Mouse (Mus musculus) right cerebral cortex, postnatal 4 days (tissue): ENCODE measurements around the gene Tmem108.

ENCODE experiments used
- DNase-seq: peaks from one replicate; pipeline ENCODE4 v3.0.0-alpha.2; 2022

Gene Tmem108

GRCm38 (mm10) chr9:103720021-103720420 lies 41.6 kb downstream of the Tmem108 start:
- DNase-seq, result no peak

DNA sequence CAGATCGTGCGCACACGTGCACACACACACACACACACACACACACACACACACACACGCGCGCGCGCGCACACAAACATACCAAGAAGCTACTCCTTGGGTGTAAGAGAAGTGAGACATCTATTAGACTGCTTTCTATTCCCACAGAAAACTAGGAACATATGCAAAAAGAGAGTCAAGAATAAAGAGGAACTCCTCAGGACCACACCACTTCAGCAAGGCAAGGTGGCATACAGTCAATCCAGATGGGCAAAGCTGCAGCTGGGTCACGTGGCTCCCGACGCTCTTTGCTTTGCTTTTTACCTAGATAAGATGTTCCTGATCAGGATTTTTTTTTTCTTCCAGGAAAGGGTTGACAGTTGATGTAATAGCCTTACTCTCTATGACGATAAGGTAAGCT lies 45.6 kb downstream of the Tmem108 start:
- DNase-seq, result no peak

DNA sequence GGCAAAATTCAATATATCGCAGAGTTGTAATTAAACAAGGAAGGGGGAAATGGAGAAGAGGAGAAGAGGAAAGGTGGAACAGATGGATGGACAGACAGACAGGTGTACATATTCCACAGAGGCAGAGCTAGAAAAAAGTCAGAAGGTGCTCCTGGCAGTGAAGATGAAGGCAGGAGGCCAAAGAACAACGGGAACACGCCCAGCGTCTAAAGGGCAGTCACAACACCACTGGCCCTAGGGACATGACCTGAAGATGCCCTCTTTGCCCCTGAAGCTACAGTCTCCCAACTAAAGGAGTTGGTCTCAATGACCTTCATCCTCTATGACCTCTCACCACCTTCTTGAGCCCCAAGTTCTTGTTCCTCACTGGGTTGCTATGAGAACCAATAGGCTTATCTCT lies 46.3 kb downstream of the Tmem108 start:
- no peak for DNase-seq

DNA sequence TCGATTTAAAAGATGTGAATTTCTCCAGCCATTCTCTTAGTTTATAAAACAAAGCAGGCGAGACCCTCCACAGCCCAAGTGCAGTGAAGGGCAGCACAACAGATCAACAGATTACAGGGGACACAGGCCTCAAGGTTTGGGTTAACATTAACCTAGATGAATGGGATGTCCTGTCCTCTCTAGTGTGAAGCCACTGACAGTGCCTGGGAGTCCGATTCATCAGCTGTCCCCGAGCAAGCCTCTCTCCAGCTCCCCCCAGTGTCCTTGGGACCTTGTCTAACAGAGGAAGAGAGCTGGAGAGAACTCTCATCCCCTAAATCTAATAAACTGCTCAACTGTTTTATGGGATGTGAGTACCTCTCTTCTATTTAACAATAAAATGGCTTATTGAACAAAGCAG lies 48.4 kb downstream of the Tmem108 start:
- DNase-seq, result no peak

GRCm38 (mm10) chr9:103712711-103713110 lies 48.9 kb downstream of the Tmem108 start:
- DNase-seq, result no peak

DNA sequence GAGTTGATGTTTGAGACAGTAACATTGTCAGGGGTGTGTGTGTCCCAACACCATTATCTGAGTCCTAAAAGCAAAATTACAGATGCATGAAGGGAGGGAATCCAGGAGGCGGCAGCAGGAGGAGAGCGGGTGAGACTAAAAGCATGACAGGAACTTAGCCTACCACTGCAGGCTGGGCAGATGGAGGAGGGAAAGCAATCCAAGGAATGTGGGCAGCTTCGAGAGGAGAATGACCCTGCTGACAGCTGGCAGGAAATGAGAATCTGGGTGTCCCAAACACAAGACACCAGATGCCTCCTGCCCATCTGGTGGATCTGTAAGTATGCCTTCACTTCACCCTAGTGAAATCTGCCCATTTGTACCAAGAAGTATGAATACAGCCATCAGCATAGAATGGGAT lies 51.9 kb downstream of the Tmem108 start:
- DNase-seq, result no peak

DNA sequence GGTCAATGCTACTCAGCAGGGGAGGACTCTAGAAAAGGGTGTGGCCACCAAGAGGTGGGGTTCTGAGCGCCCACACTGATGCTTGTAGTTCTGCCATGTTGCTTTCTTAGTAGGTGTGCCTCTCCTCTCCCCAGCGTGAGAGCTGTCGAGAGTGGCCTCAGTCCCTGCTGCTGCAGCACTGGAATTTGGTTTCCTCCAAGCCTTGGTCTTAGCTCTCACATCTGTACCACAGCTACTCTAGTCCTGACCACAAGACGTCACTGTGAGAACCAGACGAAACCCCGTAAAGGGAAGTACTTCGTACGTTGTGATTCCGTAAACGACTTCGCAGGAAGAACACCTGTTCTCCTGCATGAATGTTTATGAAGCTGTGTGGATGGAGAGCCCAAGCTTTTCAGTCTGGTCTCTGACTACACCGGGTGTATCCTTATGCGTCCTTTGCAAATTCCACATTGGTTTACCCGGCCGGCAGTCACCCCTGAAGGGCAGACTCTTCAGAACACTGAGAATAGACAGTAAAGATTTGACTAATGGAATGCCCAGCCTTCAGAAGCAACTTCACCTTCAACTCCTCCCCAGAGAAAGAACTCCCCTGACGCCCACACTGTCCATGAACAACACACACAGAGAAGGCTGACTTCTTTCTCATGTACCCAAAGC lies 53.0 kb downstream of the Tmem108 start:
- no peak for DNase-seq

- DNase-seq, result no peak
These were observed 53.8 kb downstream of the Tmem108 start for GRCm38 (mm10) chr9:103707857-103708256.

GRCm38 (mm10) chr9:103707000-103707790 lies 54.4 kb downstream of the Tmem108 start:
- DNase-seq, result no peak

GRCm38 (mm10) chr9:103705717-103706116 lies 55.9 kb downstream of the Tmem108 start:
- no peak for DNase-seq

- no peak for DNase-seq
These were observed 58.6 kb downstream of the Tmem108 start for GRCm38 (mm10) chr9:103703014-103703413.

- no peak for DNase-seq
These were observed 59.2 kb downstream of the Tmem108 start for GRCm38 (mm10) chr9:103702452-103702851.

GRCm38 (mm10) chr9:103701448-103701847 lies 60.2 kb downstream of the Tmem108 start:
- DNase-seq, result no peak

- DNase-seq, result no peak
These were observed 61.4 kb downstream of the Tmem108 start for GRCm38 (mm10) chr9:103700240-103700639.

GRCm38 (mm10) chr9:103696967-103697366 lies 64.7 kb downstream of the Tmem108 start:
- peak; percentile 21 for DNase-seq

DNA sequence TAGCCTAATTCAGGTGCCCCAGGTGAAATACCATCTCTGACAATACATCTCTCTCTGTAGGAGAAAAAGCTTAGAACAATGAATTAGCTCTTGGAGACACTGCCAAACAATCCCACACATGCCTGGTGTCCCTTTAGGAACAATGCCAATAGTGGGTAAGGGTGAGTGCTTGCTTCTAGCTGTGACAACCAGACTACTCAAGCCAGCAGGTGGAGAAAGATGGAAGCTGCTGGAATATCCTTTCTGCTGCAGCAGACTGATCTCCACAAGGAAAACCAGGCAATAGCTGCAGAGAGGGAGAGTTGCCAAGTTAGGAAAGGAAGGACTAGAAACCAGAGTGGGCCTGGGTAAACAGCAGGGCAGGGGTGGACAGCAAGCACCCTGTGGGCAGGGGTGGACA lies 67.8 kb downstream of the Tmem108 start:
- DNase-seq, result no peak

DNA sequence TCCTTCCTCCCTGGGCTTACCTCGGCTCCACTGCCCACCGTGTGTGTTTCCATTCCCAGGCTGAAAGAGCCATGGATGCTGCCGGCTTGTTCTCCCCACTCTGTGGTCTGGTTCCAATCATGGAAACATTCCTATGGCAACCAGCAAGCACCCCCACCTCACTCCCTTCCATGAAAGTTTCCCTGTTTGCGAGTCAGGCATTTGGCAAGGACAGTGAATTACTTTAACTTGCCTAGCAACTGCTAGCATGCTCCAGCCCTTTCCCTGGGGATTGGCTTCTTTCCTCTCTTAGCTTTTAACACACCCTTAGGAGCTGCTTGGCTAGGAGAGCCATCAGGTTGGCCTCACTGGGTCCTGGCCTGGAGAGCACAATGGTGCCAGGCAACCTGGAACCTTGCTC lies 68.9 kb downstream of the Tmem108 start:
- peak; percentile 47 for DNase-seq

- DNase-seq, result no peak
These were observed 69.8 kb downstream of the Tmem108 start for GRCm38 (mm10) chr9:103691847-103692246.

DNA sequence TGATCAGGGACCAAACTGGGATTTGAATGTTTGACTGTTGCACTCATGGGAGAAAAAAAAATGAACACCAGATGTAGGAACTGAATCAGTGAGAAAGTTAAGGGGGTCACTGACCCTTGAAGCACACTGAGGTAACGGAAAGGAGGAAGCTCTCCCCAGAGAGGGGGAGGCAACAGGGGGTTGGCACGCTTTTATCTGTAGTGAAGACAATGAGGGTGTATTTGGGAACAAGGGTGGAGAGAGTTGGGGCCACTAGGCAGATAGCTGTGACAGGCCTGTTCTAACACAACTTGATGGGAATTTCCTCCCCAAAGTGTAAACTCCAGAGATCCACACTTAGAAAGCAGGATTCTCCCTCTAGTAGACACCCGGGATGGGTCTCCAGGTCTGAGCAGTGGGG lies 71.2 kb downstream of the Tmem108 start:
- no peak for DNase-seq

DNA sequence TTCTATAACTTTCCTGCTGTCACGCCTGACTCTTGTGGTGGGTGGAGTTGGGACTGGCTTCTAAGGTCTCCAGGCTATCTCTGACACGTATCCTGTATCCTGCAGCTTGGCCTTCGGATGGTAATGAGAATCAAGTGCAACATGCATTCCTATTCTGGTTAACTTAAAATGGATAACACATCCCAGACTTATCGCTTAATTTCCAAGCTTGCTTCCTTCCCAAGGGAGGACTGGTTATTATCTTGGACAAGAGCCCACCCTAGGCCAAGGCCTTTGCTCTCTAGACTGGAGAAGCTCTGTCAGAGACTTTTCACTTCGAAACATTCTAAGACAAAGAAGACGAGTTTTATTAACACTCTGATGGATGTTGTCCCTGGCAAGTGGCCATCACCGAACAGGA lies 71.9 kb downstream of the Tmem108 start:
- no peak for DNase-seq

- no peak for DNase-seq
These were observed 72.6 kb downstream of the Tmem108 start for GRCm38 (mm10) chr9:103689006-103689405.

DNA sequence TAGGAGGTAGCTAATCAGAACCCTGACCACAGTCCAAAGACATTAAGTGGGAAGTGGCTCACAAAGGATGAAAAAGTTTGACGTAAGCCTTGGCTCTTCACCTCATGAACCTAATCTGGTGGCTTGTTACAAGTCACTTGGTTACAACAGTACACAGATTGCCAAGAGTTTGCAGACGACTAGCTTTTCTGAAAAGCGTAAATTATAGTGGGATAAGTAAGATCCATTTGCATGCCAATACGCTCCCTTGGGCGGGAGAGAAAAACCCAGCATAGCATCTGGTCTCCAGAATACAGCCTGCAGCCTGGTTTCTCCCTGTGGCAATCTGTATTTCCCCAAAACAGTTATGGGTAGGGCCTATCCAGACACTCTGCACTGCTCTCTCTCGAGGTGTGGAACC lies 74.5 kb downstream of the Tmem108 start:
- no peak for DNase-seq

- no peak for DNase-seq
These were observed 79.8 kb downstream of the Tmem108 start for GRCm38 (mm10) chr9:103681741-103682330.

DNA sequence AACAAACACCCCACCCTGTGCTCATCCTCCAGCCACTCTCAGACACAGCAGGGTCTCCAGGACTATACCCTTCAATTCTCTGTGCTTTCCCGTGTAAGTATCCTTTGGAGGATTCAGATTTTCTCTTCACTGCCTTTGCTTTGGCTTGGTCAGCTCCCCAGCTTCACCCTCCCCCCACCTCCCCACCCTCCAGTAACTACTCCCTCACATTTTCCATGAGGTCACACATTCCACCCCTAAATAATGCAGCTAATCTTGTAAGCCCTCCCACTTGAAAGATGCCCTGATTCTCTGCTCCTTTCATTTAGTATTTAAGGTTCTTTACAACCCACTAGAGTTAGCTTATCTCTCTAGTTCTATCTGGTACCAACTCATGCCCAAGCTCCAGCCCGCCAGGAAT lies 82.4 kb downstream of the Tmem108 start:
- no peak for DNase-seq
